Mouse (Mus musculus) lung, postnatal 0 days (tissue): ENCODE measurements at regions not wholly inside any gene's neighbourhood (a gene's known extent, or its start where the extent isn't known, plus 50 kb on each side); places are given as distances from the start of the nearest gene placed in this dataset.

Source experiments
- CTCF ChIP-seq: IDR thresholded peaks from 2 replicates; pipeline ENCODE4 v1.5.1; 2016; ENCODE audit warnings: antibody characterized with exemption, mild to moderate bottlenecking
- EP300 ChIP-seq: IDR thresholded peaks from 2 replicates; pipeline ENCODE4 v1.6.1; 2016; ENCODE audit warnings: antibody characterized with exemption, mild to moderate bottlenecking, control low read depth

DNA sequence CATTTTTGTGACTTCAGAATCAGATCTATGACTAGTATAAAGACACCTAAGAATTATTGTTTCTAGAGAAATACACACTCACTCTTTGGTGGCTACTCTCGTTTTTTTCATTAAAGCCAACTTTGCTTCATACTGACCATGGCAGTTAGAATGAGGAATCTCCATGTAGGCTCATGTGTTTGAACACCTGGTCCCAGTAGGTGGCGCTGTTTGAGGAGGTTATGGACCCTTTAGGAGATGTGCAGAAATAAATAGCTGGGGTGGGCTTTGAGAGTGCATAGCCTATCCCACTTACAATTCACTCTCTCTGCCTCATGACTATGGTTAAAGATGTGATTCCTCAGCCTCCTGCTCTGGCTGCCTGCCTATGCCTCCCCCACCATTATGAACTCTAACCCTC lies 85.8 kb upstream of the D7Ertd443e start:
- TF ChIP-seq CTCF (peak; percentile 70), EP300 (no peak)
